Mouse (Mus musculus): ENCODE results near the gene Ldhd. TPM values are rescaled to one million over a fixed set of nuclear protein-coding genes. Genes with fewer than 3 reads are reported as not detected.

The Ldhd gene
- total and polyA plus RNA-seq, 3 experiments: 0.08 TPM; not detected in 2

DNA sequence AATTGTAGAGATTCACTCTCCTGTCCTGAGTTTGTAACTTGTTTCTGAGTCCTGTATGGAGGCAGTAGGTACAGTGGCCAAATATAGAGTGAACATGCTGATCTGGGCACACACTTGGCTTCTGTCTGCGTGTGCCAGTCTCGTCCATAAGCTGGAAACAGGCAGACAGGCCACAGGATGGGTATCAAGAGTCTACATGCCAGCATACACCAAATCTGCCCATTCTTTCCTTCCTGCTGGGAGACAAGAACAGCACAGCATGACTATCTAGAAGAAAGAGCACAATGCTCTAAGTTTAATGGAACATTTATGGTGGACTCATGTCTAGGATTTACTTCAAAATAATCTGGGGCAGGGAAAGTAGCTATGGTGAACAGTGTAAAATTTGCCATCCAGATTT, 35.2 kb downstream of the Ldhd start:
- Histone ChIP-seq H3K27ac (ENCODE audit: insufficient read depth, low read depth) (no peak overlapping the region), H3K9me3 (replicated peaks; ENCODE audit: low read length) (no peaks in the 10 kb centered on the region), H3K4me3 (replicated peaks in 1 of 3; ENCODE audit: low read depth in 2 of 3, low read length in 2 of 3, poor library complexity in 1 of 3) (no peak overlapping the region), H3K27me3 (replicated peaks) (no peaks in the 10 kb centered on the region), H3K9ac (ENCODE audit: insufficient read depth, low read depth) (no peak overlapping the region), H3K4me2 (ENCODE audit: insufficient read depth, low read depth, poor library complexity, severe bottlenecking) (no peak overlapping the region), H3K36me3 (replicated peaks in 1 of 2; ENCODE audit: control insufficient read depth in 1 of 2, insufficient read depth in 1 of 2, low read length in 1 of 2) (peaks cover 0 to 23% of the 10 kb centered on the region in 2 experiments), H3K4me1 (ENCODE audit: control insufficient read depth in 1 of 2, insufficient read depth in 2 of 2) (peaks cover 0 to 11% of the 10 kb centered on the region in 2 experiments; a peak in 2 of 4 replicates), H3K79me2 (replicated peaks; ENCODE audit: control insufficient read depth, extremely low read depth, insufficient read depth, poor library complexity, severe bottlenecking) (no peaks in the 10 kb centered on the region)
- dilution Hi-C loops (cut with MboI; ENCODE audit: extremely low pct_ligation_motif_present, extremely low pct_unique_long_range_greater_than_20kb, low sequenced_read_pairs) (no loop called here), in situ Hi-C loops (cut with MboI; ENCODE audit: low pct_ligation_motif_present, low pct_unique_long_range_greater_than_20kb, low sequenced_read_pairs) (no loop called here)
- no peak for TF ChIP-seq TCF12 (IDR thresholded peaks at IDR 0.05; ENCODE audit: low read depth, low read length)
- TF ChIP-seq EP300 (IDR thresholded peaks at IDR 0.05; ENCODE audit: low read length): no peak
- no peak for TF ChIP-seq SIN3A (IDR thresholded peaks at IDR 0.05; ENCODE audit: low read length)
- no peak for TF ChIP-seq MYC (IDR thresholded peaks at IDR 0.05; ENCODE audit: low read depth, low read length)
- TF ChIP-seq POLR2A (IDR thresholded peaks at IDR 0.05; ENCODE audit: low read depth, low read length): no peak
- TF ChIP-seq MAX (IDR thresholded peaks at IDR 0.05; ENCODE audit: low read length): no peak
- TF ChIP-seq E2F4 (IDR thresholded peaks at IDR 0.05; ENCODE audit: insufficient replicate concordance, low read depth, low read length): no peak
- TF ChIP-seq POLR2AphosphoS2 (IDR thresholded peaks at IDR 0.05; ENCODE audit: low read depth, low read length): no peak
- no peak for TF ChIP-seq HCFC1 (IDR thresholded peaks at IDR 0.05; ENCODE audit: low read depth, low read length)
- TF ChIP-seq NELFE (IDR thresholded peaks at IDR 0.05; ENCODE audit: low read depth, low read length): no peak
- no peak for TF ChIP-seq TBP (conservative IDR thresholded peaks at IDR 0.05; ENCODE audit: low read depth, low read length)
- no peak for TF ChIP-seq CHD1 (IDR thresholded peaks at IDR 0.05; ENCODE audit: low read depth, low read length)
- TF ChIP-seq SMC3 (IDR thresholded peaks at IDR 0.05; ENCODE audit: low read depth, low read length): no peak
- TF ChIP-seq MEF2A (IDR thresholded peaks at IDR 0.05; ENCODE audit: borderline replicate concordance, low read depth, low read length): no peak
- no peak for TF ChIP-seq RAD21 (IDR thresholded peaks at IDR 0.05; ENCODE audit: low read depth, low read length)
- TF ChIP-seq RCOR1 (conservative IDR thresholded peaks at IDR 0.05; ENCODE audit: low read depth, low read length): no peak
- TF ChIP-seq UBTF (IDR thresholded peaks at IDR 0.05; ENCODE audit: low read depth, low read length): no peak
- no peak for TF ChIP-seq ELF1 (IDR thresholded peaks at IDR 0.05; ENCODE audit: low read depth, low read length)
- TF ChIP-seq NRF1 (IDR thresholded peaks at IDR 0.05; ENCODE audit: low read depth, low read length): no peak
- DNase-seq (ENCODE audit: extremely low read depth): no peak

DNA sequence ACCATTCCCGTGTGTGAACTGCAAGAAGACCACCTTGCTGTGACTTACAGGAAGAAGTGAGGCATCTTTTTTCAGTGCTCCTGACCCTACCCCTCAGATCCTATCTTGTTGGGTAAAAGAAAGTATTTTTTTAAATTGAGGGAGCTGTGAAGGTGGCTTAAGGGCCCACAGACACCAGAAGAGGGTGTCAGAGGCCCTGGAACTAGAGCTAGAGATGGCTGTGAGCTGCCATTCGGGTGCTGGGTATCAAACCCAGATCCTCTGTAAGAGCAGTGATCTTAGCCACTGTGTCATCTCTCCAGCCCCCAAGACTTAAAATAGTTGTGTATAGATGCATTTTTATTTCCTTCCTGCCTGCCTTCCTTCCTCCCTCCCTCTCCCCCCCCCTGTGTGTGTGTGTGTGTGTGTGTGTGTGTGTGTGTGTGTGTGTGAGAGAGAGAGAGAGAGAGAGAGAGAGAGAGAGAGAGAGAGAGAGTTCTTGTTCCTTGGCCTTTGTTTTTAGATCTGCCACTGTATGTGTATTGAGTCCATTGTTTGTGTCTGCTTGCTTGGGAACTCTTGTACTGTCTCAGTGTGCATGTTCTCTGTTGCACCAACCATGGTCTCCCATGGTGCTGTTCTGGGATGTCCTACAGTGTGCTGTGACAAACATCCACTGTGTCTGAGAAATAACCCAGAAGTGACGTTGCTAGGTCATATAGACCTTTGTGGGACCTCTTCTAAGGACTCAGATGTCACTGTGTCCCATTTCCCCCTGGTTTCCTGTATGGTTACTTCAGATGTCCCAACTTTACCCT, 35.9 kb downstream of the Ldhd start:
- dilution Hi-C loops (cut with MboI; ENCODE audit: extremely low pct_ligation_motif_present, extremely low pct_unique_long_range_greater_than_20kb, low sequenced_read_pairs): no loop called here
- no peaks in the 10 kb centered on the region for H3K9me3 ChIP-seq (replicated peaks; ENCODE audit: low read length)
- no peak overlapping the region for H3K4me3 ChIP-seq (replicated peaks in 1 of 3; ENCODE audit: low read depth in 2 of 3, low read length in 2 of 3, poor library complexity in 1 of 3)
- no peak overlapping the region for H3K27ac ChIP-seq (ENCODE audit: insufficient read depth, low read depth)
- H3K36me3 ChIP-seq (replicated peaks in 1 of 2; ENCODE audit: control insufficient read depth in 1 of 2, insufficient read depth in 1 of 2, low read length in 1 of 2): peaks cover 0 to 21% of the 10 kb centered on the region in 2 experiments
- peaks cover 0 to 13% of the 10 kb centered on the region in 2 experiments; a peak in 2 of 4 replicates for H3K4me1 ChIP-seq (ENCODE audit: control insufficient read depth in 1 of 2, insufficient read depth in 2 of 2)
- no peaks in the 10 kb centered on the region for H3K79me2 ChIP-seq (replicated peaks; ENCODE audit: control insufficient read depth, extremely low read depth, insufficient read depth, poor library complexity, severe bottlenecking)
- in situ Hi-C loops (cut with MboI; ENCODE audit: low pct_ligation_motif_present, low pct_unique_long_range_greater_than_20kb, low sequenced_read_pairs): no loop called here
- no peaks in the 10 kb centered on the region for H3K27me3 ChIP-seq (replicated peaks)
- H3K9ac ChIP-seq (ENCODE audit: insufficient read depth, low read depth): no peak overlapping the region
- no peak for DNase-seq (ENCODE audit: extremely low read depth)
- no peak overlapping the region for H3K4me2 ChIP-seq (ENCODE audit: insufficient read depth, low read depth, poor library complexity, severe bottlenecking)
- no peak for TF ChIP-seq PAX5 (IDR thresholded peaks at IDR 0.05; ENCODE audit: low read length)
- TF ChIP-seq SMC3 (IDR thresholded peaks at IDR 0.05; ENCODE audit: low read depth, low read length): no peak
- TF ChIP-seq MEF2A (IDR thresholded peaks at IDR 0.05; ENCODE audit: borderline replicate concordance, low read depth, low read length): no peak
- no peak for TF ChIP-seq USF1 (IDR thresholded peaks at IDR 0.05; ENCODE audit: low read depth, low read length)
- no peak for TF ChIP-seq NELFE (IDR thresholded peaks at IDR 0.05; ENCODE audit: low read depth, low read length)
- no peak for TF ChIP-seq ELF1 (IDR thresholded peaks at IDR 0.05; ENCODE audit: low read depth, low read length)
- no peak for TF ChIP-seq ZKSCAN1 (IDR thresholded peaks at IDR 0.05; ENCODE audit: borderline replicate concordance, low read depth, low read length)
- no peak for TF ChIP-seq RCOR1 (conservative IDR thresholded peaks at IDR 0.05; ENCODE audit: low read depth, low read length)

Measured in CH12.LX (cell line).